Mouse (Mus musculus) lung, postnatal 0 days (tissue): ENCODE results near the gene Wdr18.

Source experiments
- CTCF ChIP-seq: IDR thresholded peaks from 2 replicates; pipeline ENCODE4 v1.5.1; 2016; ENCODE audit warnings: antibody characterized with exemption, mild to moderate bottlenecking
- EP300 ChIP-seq: IDR thresholded peaks from 2 replicates; pipeline ENCODE4 v1.6.1; 2016; ENCODE audit warnings: antibody characterized with exemption, mild to moderate bottlenecking, control low read depth

- TF ChIP-seq EP300 (no peak), CTCF (no peak)
These were observed 831 bp downstream of the Wdr18 start for GRCm38 (mm10) chr10:79960671-79961294.
